Mouse (Mus musculus) heart, postnatal 10 days (tissue): ENCODE results near the gene E030018B13Rik. TPM values are rescaled to one million over a fixed set of nuclear protein-coding genes. Genes with fewer than 3 reads are reported as not detected.

Source experiments
- DNase-seq, 2 experiments: peaks; one replicate each; pipeline ENCODE4 v3.0.0; 2021
- intact Hi-C: fragments of 180-260 bp; cut with DNase I; formaldehyde crosslinking; loops from one replicate; pipeline ENCODE4 v1.15.1; 2025
- total RNA-seq, 2 experiments: library from RNA; stranded (reverse); gene quantifications; 2 replicates each; pipeline ENCODE4 v1.2.3; 2021

E030018B13Rik gene
- total RNA-seq, 2 experiments from 2014 or later: not detected

DNA sequence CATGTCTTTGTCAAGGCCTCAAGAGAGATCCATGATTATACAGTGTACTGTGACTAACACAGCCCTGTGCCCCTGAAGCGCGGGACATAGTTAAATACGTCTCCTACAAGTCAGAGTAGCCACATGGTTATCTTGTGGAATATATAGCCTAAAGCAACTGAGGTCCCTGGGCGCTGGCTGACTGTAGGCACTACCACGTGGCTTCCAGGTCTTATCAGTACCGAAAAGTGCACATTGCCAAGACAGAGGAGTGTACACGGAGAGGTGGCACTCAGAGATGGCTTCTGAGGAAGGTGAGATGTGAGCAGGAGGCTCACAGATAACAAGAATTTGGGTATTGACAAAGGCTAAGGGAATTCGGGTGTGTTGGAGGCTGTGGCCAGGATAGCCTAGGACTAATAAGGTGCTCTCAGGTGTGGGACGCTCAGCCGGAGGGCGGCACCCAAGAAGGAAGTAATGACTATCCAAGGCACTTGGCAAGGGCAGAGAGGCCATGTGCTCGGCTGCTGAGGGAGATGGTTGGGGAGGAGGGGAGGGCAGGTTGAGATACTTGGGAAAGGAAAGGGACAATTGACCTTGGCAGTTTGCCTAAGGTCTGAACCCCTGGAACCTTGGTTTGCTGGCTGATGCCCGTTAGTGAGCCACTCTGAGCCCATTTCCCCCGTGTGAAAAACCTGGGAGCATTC is 39.6 kb downstream of the E030018B13Rik start:
- intact Hi-C loops: no loop called here
- DNase-seq: no peak

DNA sequence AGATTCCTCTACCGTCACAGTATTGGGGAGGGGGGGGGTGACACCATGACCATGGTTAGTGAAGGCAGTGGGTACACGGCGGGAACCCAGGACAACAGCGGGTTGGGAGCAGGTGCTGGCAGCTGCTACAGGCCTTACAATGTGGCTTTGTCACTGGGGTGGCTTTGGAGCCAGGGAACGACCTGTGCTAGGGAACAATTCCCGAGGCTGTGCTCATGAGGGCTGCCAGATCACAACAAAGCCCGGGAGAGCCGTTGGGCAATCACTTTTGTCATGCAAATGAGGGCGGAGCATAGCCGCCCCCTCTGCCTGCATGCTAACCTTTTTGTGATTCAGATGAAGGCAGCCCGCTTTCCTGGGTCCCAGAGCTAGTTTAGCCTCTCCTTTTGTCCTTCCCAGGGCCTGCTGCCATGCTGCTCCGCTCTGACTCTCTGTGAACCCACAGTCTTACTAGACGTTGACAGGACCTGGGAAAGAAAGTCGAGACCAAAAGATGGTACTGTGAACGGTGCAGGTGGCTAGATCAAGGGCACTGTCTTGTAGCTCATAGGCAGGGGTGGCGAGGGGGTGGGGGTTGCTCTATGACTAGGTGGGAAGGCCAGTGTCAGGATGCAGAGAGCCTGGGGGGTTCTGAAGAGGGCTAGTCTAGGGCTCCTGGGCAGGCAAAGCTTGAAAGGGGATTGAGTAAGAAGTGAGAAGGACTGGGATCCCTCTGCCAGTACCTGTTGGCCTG is 40.5 kb downstream of the E030018B13Rik start:
- no peak for DNase-seq

DNA sequence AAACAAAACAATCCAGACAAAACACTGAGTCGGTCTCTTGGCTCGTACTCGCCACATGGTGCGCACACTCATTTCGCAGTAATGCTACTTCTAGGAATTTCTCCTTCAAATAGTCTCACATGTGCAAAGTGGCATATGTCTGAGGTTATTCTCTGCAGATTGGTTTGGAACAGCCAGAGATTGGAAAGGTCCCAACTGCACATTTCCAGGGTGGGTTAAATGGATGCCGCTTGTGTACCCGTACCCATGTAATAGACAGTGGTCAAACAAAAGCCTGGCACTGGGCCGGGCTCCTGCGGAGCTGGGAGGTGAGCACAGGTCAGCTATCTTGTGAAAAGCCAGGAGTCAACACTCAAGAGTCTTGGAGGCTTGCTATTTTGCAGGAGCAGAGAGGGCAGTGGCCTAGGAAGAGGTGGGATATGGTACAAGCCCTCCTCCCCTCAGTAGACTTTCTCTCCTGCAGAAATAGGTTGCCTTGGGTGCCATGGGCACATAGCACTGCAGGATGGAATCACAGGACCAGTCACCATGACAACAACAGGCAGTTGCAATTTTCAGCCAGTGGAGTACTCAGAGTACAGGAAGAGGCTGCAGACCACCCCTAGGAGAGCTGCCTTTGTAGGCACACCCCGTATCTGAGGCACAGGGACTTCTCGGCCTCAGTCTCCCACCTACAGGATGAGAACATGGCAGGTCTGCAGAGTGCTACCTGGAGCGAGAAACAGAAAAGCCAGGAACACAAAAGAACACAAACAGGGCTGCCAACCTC is 41.4 kb downstream of the E030018B13Rik start:
- intact Hi-C loops: no loop called here
- DNase-seq: no peak

More for the DNA sequence above, 40.5 kb downstream of the E030018B13Rik start:
- intact Hi-C loops: no loop called here

DNA sequence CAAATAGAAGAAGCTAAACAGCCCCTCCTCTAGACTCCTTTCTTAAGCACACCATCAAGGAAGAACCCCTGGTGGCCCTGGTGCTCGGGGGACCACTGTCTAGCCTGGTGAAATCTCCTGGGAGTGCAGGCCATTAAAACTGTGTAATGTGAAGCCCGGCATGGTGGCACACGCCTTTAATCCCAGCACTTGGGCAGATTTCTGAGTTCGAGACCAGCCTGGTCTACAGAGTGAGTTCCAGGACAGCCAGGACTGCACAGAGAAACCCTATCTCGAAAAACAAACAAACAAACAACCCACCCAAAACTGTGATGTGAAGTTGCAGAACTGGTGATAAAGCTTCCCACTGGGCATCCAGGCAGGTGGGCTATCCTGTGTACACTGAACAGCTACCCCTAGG is 47.0 kb downstream of the E030018B13Rik start:
- intact Hi-C loops: no loop called here
- DNase-seq: no peak

DNA sequence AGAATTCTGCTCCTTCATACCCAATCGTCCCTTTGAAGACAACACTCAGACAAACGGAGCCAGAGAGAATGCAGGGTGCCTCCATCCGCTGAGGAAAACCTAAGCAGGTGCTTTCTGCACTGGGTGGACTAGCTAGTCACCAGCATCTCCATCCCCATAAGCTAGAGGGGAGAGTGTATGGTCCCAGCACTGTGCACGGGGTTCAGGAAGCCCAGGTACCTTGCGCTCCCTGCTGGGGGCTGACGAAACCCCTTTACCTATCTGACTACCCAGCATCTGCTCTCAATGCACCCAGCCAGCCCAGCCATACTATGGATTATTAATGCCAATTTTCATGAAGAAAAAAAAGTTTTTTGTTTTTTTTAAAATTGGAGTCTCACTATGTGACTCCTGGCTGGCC is 47.5 kb downstream of the E030018B13Rik start:
- no peak for DNase-seq
- intact Hi-C loops: no loop called here

DNA sequence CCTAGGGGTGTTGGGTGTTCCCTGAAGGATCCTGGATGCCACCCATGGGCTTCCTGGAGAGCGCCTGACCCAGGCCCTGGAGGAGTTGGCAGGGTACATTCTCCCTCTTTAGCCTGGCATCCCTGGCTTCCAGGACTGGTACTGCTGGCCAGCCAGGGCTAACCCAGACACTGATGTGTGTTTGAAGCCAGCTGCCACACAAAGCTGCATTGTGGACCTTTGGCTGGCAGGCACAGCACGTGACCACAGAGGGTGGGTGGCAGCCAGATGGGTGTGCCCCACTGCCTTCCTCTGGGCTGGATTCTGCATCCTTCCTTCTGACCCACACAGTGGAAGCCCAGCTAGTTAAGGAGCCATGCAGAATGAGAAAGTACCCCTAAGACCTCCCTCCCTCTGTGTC is 48.5 kb downstream of the E030018B13Rik start:
- peak; percentile 72 to 80 for DNase-seq
- intact Hi-C loops: no loop called here

DNA sequence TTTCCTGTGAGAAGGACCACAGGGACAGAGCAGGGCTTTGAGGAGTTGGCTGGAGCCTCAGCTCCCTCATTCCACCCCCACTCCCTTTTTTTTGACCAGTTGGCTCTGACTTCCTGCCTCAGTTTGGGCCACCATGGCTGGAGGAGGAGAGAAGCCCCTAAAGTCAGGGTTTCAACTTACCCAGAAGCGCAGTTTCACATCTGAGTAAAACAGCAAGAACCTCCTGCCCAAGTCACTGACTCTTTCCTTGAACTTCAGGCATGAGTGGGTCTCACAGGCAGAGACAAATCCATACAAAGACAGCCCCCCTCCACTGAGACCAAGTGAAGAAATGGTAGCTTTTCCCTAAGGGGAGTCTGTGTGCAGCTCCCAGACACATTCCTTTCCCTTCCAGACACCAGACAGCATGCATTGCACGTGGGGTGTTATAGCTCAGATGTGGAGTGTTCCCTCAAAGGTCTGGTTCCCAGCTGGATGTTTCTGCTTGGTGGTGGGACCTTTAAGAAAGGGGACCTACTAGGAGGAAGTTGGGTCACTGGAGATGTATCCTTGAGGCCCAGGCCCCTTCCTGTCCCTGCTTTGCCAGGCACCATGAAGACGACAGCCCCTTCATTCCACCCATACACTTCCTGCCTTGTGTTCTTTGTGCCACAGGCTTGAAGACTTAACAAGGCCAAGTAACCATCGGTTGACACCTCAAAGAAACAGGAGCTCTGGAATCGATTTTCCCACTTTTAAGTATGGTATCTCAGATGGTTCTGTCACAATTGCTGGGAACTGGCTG is 49.2 kb downstream of the E030018B13Rik start:
- intact Hi-C loops: no loop called here
- DNase-seq: no peak

DNA sequence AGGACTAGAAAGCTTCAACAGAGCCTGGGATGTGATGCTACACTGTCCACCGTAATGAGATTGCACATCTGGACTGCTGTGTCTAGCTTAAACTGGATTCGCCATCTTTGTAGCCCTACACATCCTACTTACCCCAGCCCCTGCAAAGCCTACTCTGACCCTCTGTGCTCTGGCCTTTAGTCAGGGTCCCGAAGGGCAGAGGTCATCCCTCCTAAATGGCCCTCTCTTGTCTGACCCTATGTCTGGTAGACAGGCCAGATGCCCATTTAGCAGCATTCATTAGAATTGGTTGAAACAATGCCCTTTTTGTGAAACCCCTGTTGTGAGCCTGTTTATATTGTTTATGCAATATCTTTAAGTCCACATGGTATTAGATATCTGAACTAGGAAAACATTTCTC is 53.3 kb downstream of the E030018B13Rik start:
- intact Hi-C loops: no loop called here
- DNase-seq: no peak

Other genes with a start within 250 kb of the E030018B13Rik start
- gene Klf13, start 22.1 kb downstream of the E030018B13Rik start, total RNA-seq: 10 to 100 TPM; 63.9 to 96.0 TPM
- under 1 TPM in 1 of 2 experiments, not detected in 1; 0.27 TPM for gene Trpm1, start 237.0 kb downstream of the E030018B13Rik start, total RNA-seq